Mouse (Mus musculus) forebrain, embryonic 11.5 days (tissue): Measurements from ENCODE around the gene Tmem88. TPM values are rescaled to one million over a fixed set of nuclear protein-coding genes. Genes with fewer than 3 reads are reported as not detected.

Source experiments
- polyA plus RNA-seq: library from polyadenylated mRNA; unstranded; fragments of >200 nt; fragmentation: Nextera tagmentation; extraction: Ambion mirVana; gene quantifications from 2 replicates; pipeline ENCODE4 v1.2.1, GENCODE M21; 2014

Gene Tmem88
- polyA plus RNA-seq, 1 experiment from 2014 or later = 15.6 TPM

Other genes starting within 250 kb of the Tmem88 start
- 0.08 TPM in 1 of 2 replicates, not detected in the other for gene Alox12b, start 241.2 kb downstream of the Tmem88 start, polyA plus RNA-seq
- 0.08 and 0.11 TPM in 2 replicates for gene Alox8, start 200.4 kb downstream of the Tmem88 start, polyA plus RNA-seq
- gene Gucy2e, start 161.2 kb downstream of the Tmem88 start, polyA plus RNA-seq = 0.05 and 0.07 TPM in 2 replicates
- gene Cntrob, start 74.5 kb downstream of the Tmem88 start, polyA plus RNA-seq = 31.7 and 32.1 TPM in 2 replicates
- gene Trappc1, start 74.3 kb downstream of the Tmem88 start, polyA plus RNA-seq = 188 and 196 TPM in 2 replicates
- gene Kcnab3, start 72.0 kb downstream of the Tmem88 start, polyA plus RNA-seq = 3.5 and 3.7 TPM in 2 replicates
- 25.7 and 30.1 TPM in 2 replicates for gene Rnf227, start 57.8 kb downstream of the Tmem88 start, polyA plus RNA-seq
- gene Chd3, start 28.8 kb downstream of the Tmem88 start, polyA plus RNA-seq = 53.0 and 61.4 TPM in 2 replicates
- gene Naa38, start 2.7 kb downstream of the Tmem88 start, polyA plus RNA-seq = 105 and 109 TPM in 2 replicates
- 43.7 and 44.4 TPM in 2 replicates for gene Cyb5d1, start 2.6 kb downstream of the Tmem88 start, polyA plus RNA-seq
- 40.9 and 41.0 TPM in 2 replicates for gene Kdm6b, start 15.4 kb upstream of the Tmem88 start, polyA plus RNA-seq
- gene Dnah2, start 150.9 kb upstream of the Tmem88 start, polyA plus RNA-seq = 2.1 and 2.6 TPM in 2 replicates
- 13.1 and 14.9 TPM in 2 replicates for gene Efnb3, start 162.0 kb upstream of the Tmem88 start, polyA plus RNA-seq
- 39.3 and 44.1 TPM in 2 replicates for gene Wrap53, start 182.0 kb upstream of the Tmem88 start, polyA plus RNA-seq
- gene Trp53, start 182.1 kb upstream of the Tmem88 start, polyA plus RNA-seq = 168 and 175 TPM in 2 replicates
- gene Atp1b2, start 207.7 kb upstream of the Tmem88 start, polyA plus RNA-seq = 9.3 and 12.6 TPM in 2 replicates
- not detected in 2 replicates for gene Shbg, start 219.7 kb upstream of the Tmem88 start, polyA plus RNA-seq
- gene Sat2, start 223.8 kb upstream of the Tmem88 start, polyA plus RNA-seq = 13.9 and 17.7 TPM in 2 replicates
- gene Fxr2, start 234.8 kb upstream of the Tmem88 start, polyA plus RNA-seq = 33.6 and 44.1 TPM in 2 replicates